Mouse (Mus musculus) heart, postnatal 0 days (tissue): Measurements from ENCODE around the gene Lemd1.

ENCODE experiments used
- CTCF ChIP-seq: IDR thresholded peaks from 2 replicates; pipeline ENCODE4 v1.5.1; 2016; ENCODE audit warnings: antibody characterized with exemption, control low read depth, low read depth
- EP300 ChIP-seq: IDR thresholded peaks from 2 replicates; pipeline ENCODE4 v1.6.1; 2016; ENCODE audit warnings: antibody characterized with exemption, low read depth

GRCm38 (mm10) chr1:132149410-132149809, 41.8 kb upstream of the Lemd1 start:
- no peak for TF ChIP-seq CTCF
- no peak for TF ChIP-seq EP300
